Mouse (Mus musculus): ENCODE data around the gene Zhx3. TPM values are rescaled to one million over a fixed set of nuclear protein-coding genes. Genes with fewer than 3 reads are reported as not detected.

The Zhx3 gene
- polyA plus RNA-seq, 2 experiments: 0.73 to 1.6 TPM

DNA sequence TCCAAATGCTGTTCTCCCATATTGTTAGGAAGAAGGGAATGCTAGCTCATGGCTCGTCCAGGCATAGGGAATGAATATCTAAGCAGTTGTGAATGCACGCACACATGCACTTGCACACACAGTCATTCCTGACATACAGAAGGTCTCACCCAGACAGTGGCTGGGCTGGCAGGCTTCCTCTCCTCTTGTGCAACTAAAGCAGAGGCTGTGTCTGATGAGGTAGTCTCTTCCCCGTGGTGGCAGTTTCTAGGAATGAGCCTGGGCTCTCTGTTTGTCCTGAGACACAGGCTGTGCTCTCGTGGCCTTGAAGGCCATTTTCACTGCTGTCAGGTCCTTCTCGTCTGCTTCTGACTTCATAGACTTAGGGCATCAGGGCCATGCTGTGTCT, 128.0 kb downstream of the Zhx3 start:
- no peak for DNase-seq (ENCODE audit: low read depth in 3 of 3, low spot score in 3 of 3)
- no peak overlapping the region for H3K9ac ChIP-seq (replicated peaks)
- no peak overlapping the region for H3K4me2 ChIP-seq (ENCODE audit: low read depth)
- no peaks in the 10 kb centered on the region for H3K9me3 ChIP-seq (ENCODE audit: control insufficient read depth, low read length)
- no peak for ATAC-seq (ENCODE audit: insufficient read depth)
- TF ChIP-seq CTCF (IDR thresholded peaks at IDR 0.05; ENCODE audit: low read depth): no peak
- TF ChIP-seq EP300 (IDR thresholded peaks at IDR 0.05; ENCODE audit: low read depth): no peak
- H3K4me1 ChIP-seq (replicated peaks; ENCODE audit: control insufficient read depth in 2 of 2, insufficient read depth in 2 of 2, low read length in 1 of 2): peaks cover 0 to 13% of the 10 kb centered on the region in 2 experiments; a peak in 2 of 4 replicates
- no peak overlapping the region for H3K27ac ChIP-seq
- WGBS (ENCODE audit: insufficient replicate concordance): 41% methylated on average over 5 of the region's 5 CpGs
- no peaks in the 10 kb centered on the region for H3K36me3 ChIP-seq (replicated peaks; ENCODE audit: control insufficient read depth, insufficient read depth, low read depth)
- no peak overlapping the region for H3K4me3 ChIP-seq (ENCODE audit: insufficient read depth in 1 of 2, low read depth in 2 of 2, low read length in 2 of 2)
- H3K27me3 ChIP-seq (ENCODE audit: control insufficient read depth, insufficient read depth, low read length): no peaks in the 10 kb centered on the region

DNA sequence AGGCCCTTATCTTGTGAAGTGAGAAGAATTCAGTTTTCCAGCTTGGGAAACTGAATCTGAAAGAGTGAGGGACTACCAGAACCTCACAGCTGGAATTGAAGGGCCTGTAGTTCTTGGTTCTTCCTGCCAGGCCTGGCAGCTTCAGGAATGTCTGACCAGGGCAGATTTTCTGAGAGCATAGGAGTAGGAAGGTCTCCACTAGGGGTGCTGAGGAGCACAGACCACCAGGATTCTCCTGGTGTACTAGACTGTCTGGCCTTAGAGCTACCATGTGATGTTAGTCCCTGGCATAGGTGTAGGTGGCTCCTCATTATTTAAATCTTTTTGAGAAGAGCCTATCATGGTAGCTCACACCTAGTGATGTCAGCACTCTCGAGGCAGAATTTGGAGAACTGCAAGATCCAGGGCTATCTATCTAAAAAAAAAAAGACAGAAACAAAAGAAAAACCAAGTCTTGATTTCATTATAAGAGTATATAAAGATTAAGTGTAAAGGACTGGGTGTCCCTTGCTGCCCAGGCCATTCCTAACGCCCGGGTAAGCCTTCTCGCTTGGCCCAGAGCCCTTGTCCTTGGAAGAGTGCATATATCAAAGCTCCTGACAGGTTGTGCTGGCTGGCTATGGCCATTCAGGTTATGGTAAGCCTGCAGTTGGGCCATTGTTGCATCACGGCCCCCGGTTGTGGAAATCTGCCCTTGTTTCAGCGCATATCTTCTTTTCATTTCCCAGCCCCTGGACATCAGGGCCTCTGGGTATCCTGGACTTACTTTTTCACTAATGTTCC, 128.6 kb downstream of the Zhx3 start:
- Histone ChIP-seq H3K27me3 (ENCODE audit: control insufficient read depth, insufficient read depth, low read length) (no peaks in the 10 kb centered on the region), H3K4me1 (replicated peaks; ENCODE audit: control insufficient read depth in 2 of 2, insufficient read depth in 2 of 2, low read length in 1 of 2) (peaks cover 0 to 13% of the 10 kb centered on the region in 2 experiments; a peak in 2 of 4 replicates), H3K9ac (replicated peaks) (no peak overlapping the region), H3K4me3 (ENCODE audit: insufficient read depth in 1 of 2, low read depth in 2 of 2, low read length in 2 of 2) (no peak overlapping the region), H3K27ac (no peak overlapping the region), H3K36me3 (replicated peaks; ENCODE audit: control insufficient read depth, insufficient read depth, low read depth) (no peaks in the 10 kb centered on the region), H3K4me2 (ENCODE audit: low read depth) (no peak overlapping the region), H3K9me3 (ENCODE audit: control insufficient read depth, low read length) (no peaks in the 10 kb centered on the region)
- WGBS (ENCODE audit: insufficient replicate concordance): 56% methylated on average over 7 of the region's 7 CpGs
- ATAC-seq (ENCODE audit: insufficient read depth): no peak
- peak in 1 of 3 experiments; percentile 33 for DNase-seq (ENCODE audit: low read depth in 3 of 3, low spot score in 3 of 3)
- TF ChIP-seq CTCF (IDR thresholded peaks at IDR 0.05; ENCODE audit: low read depth) (peak; percentile 50), EP300 (IDR thresholded peaks at IDR 0.05; ENCODE audit: low read depth) (no peak)

DNA sequence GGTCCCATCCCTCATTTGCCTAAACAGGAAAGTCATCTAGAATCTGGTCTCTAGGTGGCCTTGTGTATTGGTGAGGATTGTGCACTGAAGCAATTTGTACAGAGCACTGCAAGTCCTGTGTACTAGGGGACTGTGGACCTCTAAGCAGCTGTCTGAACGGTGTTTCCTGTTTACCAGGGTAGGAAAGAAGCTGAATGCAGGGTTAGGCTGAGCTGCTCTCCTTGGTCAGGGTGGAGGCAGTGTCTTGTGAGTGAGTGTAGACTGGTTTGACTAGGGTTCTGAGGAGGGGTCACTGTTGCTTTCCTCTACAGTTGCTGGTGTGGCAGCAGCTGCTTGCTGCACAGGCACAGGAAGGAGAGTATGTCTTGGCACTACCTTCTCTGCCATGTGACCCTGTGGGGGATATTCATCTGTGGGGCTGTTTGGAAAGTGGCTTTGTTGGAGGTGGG, 130.6 kb downstream of the Zhx3 start:
- no peak for DNase-seq (ENCODE audit: low read depth in 3 of 3, low spot score in 3 of 3)
- no peak overlapping the region for H3K9ac ChIP-seq (replicated peaks)
- ATAC-seq (ENCODE audit: insufficient read depth): no peak
- H3K4me1 ChIP-seq (replicated peaks; ENCODE audit: control insufficient read depth in 2 of 2, insufficient read depth in 2 of 2, low read length in 1 of 2): peaks cover 0 to 13% of the 10 kb centered on the region in 2 experiments; a peak in 2 of 4 replicates
- no peak overlapping the region for H3K4me2 ChIP-seq (ENCODE audit: low read depth)
- no peaks in the 10 kb centered on the region for H3K36me3 ChIP-seq (replicated peaks; ENCODE audit: control insufficient read depth, insufficient read depth, low read depth)
- H3K4me3 ChIP-seq (ENCODE audit: insufficient read depth in 1 of 2, low read depth in 2 of 2, low read length in 2 of 2): no peak overlapping the region
- H3K27me3 ChIP-seq (ENCODE audit: control insufficient read depth, insufficient read depth, low read length): no peaks in the 10 kb centered on the region
- no peaks in the 10 kb centered on the region for H3K9me3 ChIP-seq (ENCODE audit: control insufficient read depth, low read length)
- 17% methylated on average over 1 of the region's 1 CpGs for WGBS (ENCODE audit: insufficient replicate concordance)
- no peak overlapping the region for H3K27ac ChIP-seq
- no peak for TF ChIP-seq CTCF (IDR thresholded peaks at IDR 0.05; ENCODE audit: low read depth)
- no peak for TF ChIP-seq EP300 (IDR thresholded peaks at IDR 0.05; ENCODE audit: low read depth)

DNA sequence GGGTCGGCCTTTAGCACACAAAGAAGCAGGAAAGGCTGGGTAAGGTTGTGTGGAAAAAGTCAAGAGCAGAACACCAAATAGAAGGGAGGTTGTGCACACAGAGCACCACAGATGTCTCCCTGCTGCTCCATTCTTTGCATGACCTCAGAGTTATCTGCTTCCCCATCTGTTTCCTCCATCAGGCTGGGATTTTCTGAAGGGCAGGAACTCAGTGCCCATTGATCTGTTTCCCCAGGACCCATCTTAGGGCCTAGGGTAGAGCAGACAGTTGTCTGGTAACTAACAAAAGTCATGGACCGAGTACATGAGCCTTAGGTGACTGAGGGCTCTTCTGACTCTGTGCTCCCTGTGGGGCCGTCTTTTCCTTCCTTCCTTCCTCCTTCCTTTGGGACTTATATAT, 131.2 kb downstream of the Zhx3 start:
- no peak for ATAC-seq (ENCODE audit: insufficient read depth)
- no peak overlapping the region for H3K27ac ChIP-seq

DNA sequence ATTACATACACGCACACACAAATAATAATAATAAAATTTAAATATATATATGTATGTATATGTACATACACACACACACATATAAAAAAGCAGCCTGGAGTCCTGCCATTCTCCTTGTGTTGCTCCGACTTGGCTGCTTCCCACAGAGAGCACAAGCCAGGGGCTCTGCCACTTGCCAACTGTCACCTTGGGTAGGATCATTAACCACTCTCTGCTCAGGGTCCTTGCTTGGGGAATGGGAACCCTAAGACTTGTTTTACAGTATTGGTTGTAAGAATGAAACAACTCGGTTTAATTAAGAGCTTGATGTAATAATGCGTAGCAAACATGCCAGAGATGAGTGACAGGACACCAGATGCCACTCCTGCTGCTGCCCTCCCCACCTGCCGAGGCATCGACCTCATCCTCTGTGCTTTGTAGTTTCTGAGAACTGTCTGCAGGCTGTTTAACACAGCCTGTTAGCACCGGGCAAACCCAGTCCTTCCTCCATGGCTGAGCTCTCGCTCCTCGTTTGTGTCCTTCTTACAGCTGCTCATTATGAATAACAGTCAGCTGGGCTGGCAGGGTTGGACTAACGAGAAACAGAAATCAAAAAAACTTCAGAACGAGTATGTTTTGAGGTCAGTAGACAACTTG, 132.2 kb downstream of the Zhx3 start:
- H3K4me3 ChIP-seq (ENCODE audit: insufficient read depth in 1 of 2, low read depth in 2 of 2, low read length in 2 of 2): no peak overlapping the region
- peaks cover 0 to 11% of the 10 kb centered on the region in 2 experiments; a peak in 2 of 4 replicates for H3K4me1 ChIP-seq (replicated peaks; ENCODE audit: control insufficient read depth in 2 of 2, insufficient read depth in 2 of 2, low read length in 1 of 2)
- no peaks in the 10 kb centered on the region for H3K27me3 ChIP-seq (ENCODE audit: control insufficient read depth, insufficient read depth, low read length)
- no peak for DNase-seq (ENCODE audit: low read depth in 3 of 3, low spot score in 3 of 3)
- H3K27ac ChIP-seq: no peak overlapping the region
- no peak for ATAC-seq (ENCODE audit: insufficient read depth)
- H3K36me3 ChIP-seq (replicated peaks; ENCODE audit: control insufficient read depth, insufficient read depth, low read depth): no peaks in the 10 kb centered on the region
- no peaks in the 10 kb centered on the region for H3K9me3 ChIP-seq (ENCODE audit: control insufficient read depth, low read length)
- no peak overlapping the region for H3K9ac ChIP-seq (replicated peaks)
- TF ChIP-seq EP300 (IDR thresholded peaks at IDR 0.05; ENCODE audit: low read depth) (no peak), CTCF (IDR thresholded peaks at IDR 0.05; ENCODE audit: low read depth) (no peak)
- WGBS (ENCODE audit: insufficient replicate concordance): 51% methylated on average over 11 of the region's 11 CpGs
- H3K4me2 ChIP-seq (ENCODE audit: low read depth): no peak overlapping the region

More for the DNA sequence above, 131.2 kb downstream of the Zhx3 start:
- H3K4me2 ChIP-seq (ENCODE audit: low read depth): no peak overlapping the region
- no peak overlapping the region for H3K4me3 ChIP-seq (ENCODE audit: insufficient read depth in 1 of 2, low read depth in 2 of 2, low read length in 2 of 2)
- WGBS (ENCODE audit: insufficient replicate concordance): 20% methylated on average over 3 of the region's 3 CpGs
- peaks cover 0 to 13% of the 10 kb centered on the region in 2 experiments; a peak in 2 of 4 replicates for H3K4me1 ChIP-seq (replicated peaks; ENCODE audit: control insufficient read depth in 2 of 2, insufficient read depth in 2 of 2, low read length in 1 of 2)
- TF ChIP-seq CTCF (IDR thresholded peaks at IDR 0.05; ENCODE audit: low read depth): no peak
- no peak for TF ChIP-seq EP300 (IDR thresholded peaks at IDR 0.05; ENCODE audit: low read depth)
- no peak for DNase-seq (ENCODE audit: low read depth in 3 of 3, low spot score in 3 of 3)
- no peaks in the 10 kb centered on the region for H3K27me3 ChIP-seq (ENCODE audit: control insufficient read depth, insufficient read depth, low read length)
- H3K36me3 ChIP-seq (replicated peaks; ENCODE audit: control insufficient read depth, insufficient read depth, low read depth): no peaks in the 10 kb centered on the region
- H3K9ac ChIP-seq (replicated peaks): no peak overlapping the region
- no peaks in the 10 kb centered on the region for H3K9me3 ChIP-seq (ENCODE audit: control insufficient read depth, low read length)
